Mouse (Mus musculus): ENCODE data around the gene Pom121l2. TPM values are rescaled to one million over a fixed set of nuclear protein-coding genes. Genes with fewer than 3 reads are reported as not detected.

Gene Pom121l2
- polyA plus RNA-seq, 1 experiment from 2014 or later: not detected

GRCm38 (mm10) chr13:22006334-22007120 lies 25.5 kb downstream of the Pom121l2 start:
- WGBS: under 1% methylated on average over 38 of the region's 38 CpGs
- H3K9me3 ChIP-seq (ENCODE audit: control insufficient read depth, low read length): no peaks in the 10 kb centered on the region
- H3K27me3 ChIP-seq (replicated peaks; ENCODE audit: control insufficient read depth, insufficient read depth, low read length): peaks cover 88% of the 10 kb centered on the region
- peak overlapping the region; percentile 98 for H3K4me2 ChIP-seq
- H3K27ac ChIP-seq (ENCODE audit: low read depth, low read length): no peak overlapping the region
- H3K4me3 ChIP-seq (ENCODE audit: low read depth, low read length): peak overlapping the region; percentile 67
- DNase-seq (ENCODE audit: low spot score) (peak; percentile 55), ATAC-seq (replicated peaks; ENCODE audit: low FRiP score) (peak; percentile 84)
- H3K36me3 ChIP-seq (ENCODE audit: control insufficient read depth, insufficient read depth, low read length): no peaks in the 10 kb centered on the region
- peaks cover 10% of the 10 kb centered on the region; the same call in 1 of the 2 replicates for H3K4me1 ChIP-seq (replicated peaks; ENCODE audit: control insufficient read depth, insufficient read depth, low read length)
- peak overlapping the region; percentile 44; the same call in 1 of the 2 replicates for H3K9ac ChIP-seq (ENCODE audit: low read depth, low read length)

- Histone ChIP-seq H3K4me2 (peak overlapping the region; percentile 98), H3K36me3 (ENCODE audit: control insufficient read depth, insufficient read depth, low read length) (no peaks in the 10 kb centered on the region), H3K4me1 (replicated peaks; ENCODE audit: control insufficient read depth, insufficient read depth, low read length) (peaks cover 10% of the 10 kb centered on the region; the same call in 1 of the 2 replicates), H3K4me3 (ENCODE audit: low read depth, low read length) (peak overlapping the region; percentile 67), H3K27me3 (replicated peaks; ENCODE audit: control insufficient read depth, insufficient read depth, low read length) (peaks cover 92% of the 10 kb centered on the region), H3K27ac (ENCODE audit: low read depth, low read length) (no peak overlapping the region), H3K9me3 (ENCODE audit: control insufficient read depth, low read length) (no peaks in the 10 kb centered on the region), H3K9ac (ENCODE audit: low read depth, low read length) (no peak overlapping the region)
- ATAC-seq (replicated peaks; ENCODE audit: low FRiP score) (no peak), DNase-seq (ENCODE audit: low spot score) (no peak)
- 5% methylated on average over 18 of the region's 18 CpGs for WGBS
Observed at GRCm38 (mm10) chr13:22007121-22007510, 26.1 kb downstream of the Pom121l2 start.

GRCm38 (mm10) chr13:22007872-22008271 lies 26.9 kb downstream of the Pom121l2 start:
- no peaks in the 10 kb centered on the region for H3K36me3 ChIP-seq (ENCODE audit: control insufficient read depth, insufficient read depth, low read length)
- no peak overlapping the region for H3K4me2 ChIP-seq
- H3K9ac ChIP-seq (ENCODE audit: low read depth, low read length): no peak overlapping the region
- DNase-seq (ENCODE audit: low spot score) (no peak), ATAC-seq (replicated peaks; ENCODE audit: low FRiP score) (no peak)
- H3K27me3 ChIP-seq (replicated peaks; ENCODE audit: control insufficient read depth, insufficient read depth, low read length): peaks cover 93% of the 10 kb centered on the region
- 56% methylated on average over 7 of the region's 7 CpGs for WGBS
- no peak overlapping the region for H3K27ac ChIP-seq (ENCODE audit: low read depth, low read length)
- no peak overlapping the region for H3K4me3 ChIP-seq (ENCODE audit: low read depth, low read length)
- no peaks in the 10 kb centered on the region for H3K9me3 ChIP-seq (ENCODE audit: control insufficient read depth, low read length)
- peaks cover 10% of the 10 kb centered on the region; the same call in 1 of the 2 replicates for H3K4me1 ChIP-seq (replicated peaks; ENCODE audit: control insufficient read depth, insufficient read depth, low read length)

- Histone ChIP-seq H3K4me2 (no peak overlapping the region), H3K9me3 (ENCODE audit: control insufficient read depth, low read length) (no peaks in the 10 kb centered on the region), H3K4me1 (replicated peaks; ENCODE audit: control insufficient read depth, insufficient read depth, low read length) (peaks cover 12% of the 10 kb centered on the region; the same call in 1 of the 2 replicates), H3K27ac (ENCODE audit: low read depth, low read length) (no peak overlapping the region), H3K9ac (ENCODE audit: low read depth, low read length) (no peak overlapping the region), H3K4me3 (ENCODE audit: low read depth, low read length) (no peak overlapping the region), H3K36me3 (ENCODE audit: control insufficient read depth, insufficient read depth, low read length) (no peaks in the 10 kb centered on the region), H3K27me3 (replicated peaks; ENCODE audit: control insufficient read depth, insufficient read depth, low read length) (peaks cover 91% of the 10 kb centered on the region)
- DNase-seq (ENCODE audit: low spot score) (no peak), ATAC-seq (replicated peaks; ENCODE audit: low FRiP score) (no peak)
- 85% methylated on average over 3 of the region's 3 CpGs for WGBS
Observed at GRCm38 (mm10) chr13:22008707-22009106, 27.7 kb downstream of the Pom121l2 start.

GRCm38 (mm10) chr13:22009642-22010041 lies 28.6 kb downstream of the Pom121l2 start, which contains the start of gene Prss16:
Gene Prss16, minus strand, starts transcription at chr13:22009742.
- Histone ChIP-seq H3K9ac (ENCODE audit: low read depth, low read length) (no peak within 1 kb of the TSS), H3K4me2 (no peak within 1 kb of the TSS), H3K27me3 (replicated peaks; ENCODE audit: control insufficient read depth, insufficient read depth, low read length) (peaks cover 90% of the 10 kb centered on the region), H3K4me3 (ENCODE audit: low read depth, low read length) (no peak within 1 kb of the TSS), H3K4me1 (replicated peaks; ENCODE audit: control insufficient read depth, insufficient read depth, low read length) (peaks cover 16% of the 10 kb centered on the region; the same call in 1 of the 2 replicates), H3K27ac (ENCODE audit: low read depth, low read length) (no peak within 1 kb of the TSS), H3K36me3 (ENCODE audit: control insufficient read depth, insufficient read depth, low read length) (no peaks in the 10 kb centered on the region), H3K9me3 (ENCODE audit: control insufficient read depth, low read length) (no peaks in the 10 kb centered on the region)
- 26% methylated on average over 6 of the region's 7 CpGs for WGBS
- ATAC-seq (replicated peaks; ENCODE audit: low FRiP score): no peak
- no peak for DNase-seq (ENCODE audit: low spot score)

- peak; percentile 32 for DNase-seq (ENCODE audit: low spot score)
- no peak for ATAC-seq (replicated peaks; ENCODE audit: low FRiP score)
- peaks cover 51% of the 10 kb centered on the region for H3K27me3 ChIP-seq (replicated peaks; ENCODE audit: control insufficient read depth, insufficient read depth, low read length)
- no peaks in the 10 kb centered on the region for H3K9me3 ChIP-seq (ENCODE audit: control insufficient read depth, low read length)
- H3K9ac ChIP-seq (ENCODE audit: low read depth, low read length): no peak overlapping the region
- H3K4me1 ChIP-seq (replicated peaks; ENCODE audit: control insufficient read depth, insufficient read depth, low read length): peaks cover 10% of the 10 kb centered on the region; the same call in 1 of the 2 replicates
- no peak overlapping the region for H3K27ac ChIP-seq (ENCODE audit: low read depth, low read length)
- no peaks in the 10 kb centered on the region for H3K36me3 ChIP-seq (ENCODE audit: control insufficient read depth, insufficient read depth, low read length)
- 20% methylated on average over 13 of the region's 13 CpGs for WGBS
- peak overlapping the region; percentile 29 for H3K4me3 ChIP-seq (ENCODE audit: low read depth, low read length)
- H3K4me2 ChIP-seq: peak overlapping the region; percentile 68
Observed at GRCm38 (mm10) chr13:22013716-22014115, 32.7 kb downstream of the Pom121l2 start.

- no peak overlapping the region for H3K27ac ChIP-seq (ENCODE audit: low read depth, low read length)
- WGBS: 3% methylated on average over 17 of the region's 17 CpGs
- H3K4me2 ChIP-seq: peak overlapping the region; percentile 68
- ATAC-seq (replicated peaks; ENCODE audit: low FRiP score) (no peak), DNase-seq (ENCODE audit: low spot score) (peak; percentile 60)
- no peaks in the 10 kb centered on the region for H3K9me3 ChIP-seq (ENCODE audit: control insufficient read depth, low read length)
- peak overlapping the region; percentile 29 for H3K4me3 ChIP-seq (ENCODE audit: low read depth, low read length)
- peaks cover 44% of the 10 kb centered on the region for H3K27me3 ChIP-seq (replicated peaks; ENCODE audit: control insufficient read depth, insufficient read depth, low read length)
- no peak overlapping the region for H3K9ac ChIP-seq (ENCODE audit: low read depth, low read length)
- H3K4me1 ChIP-seq (replicated peaks; ENCODE audit: control insufficient read depth, insufficient read depth, low read length): peaks cover 10% of the 10 kb centered on the region; the same call in 1 of the 2 replicates
- no peaks in the 10 kb centered on the region for H3K36me3 ChIP-seq (ENCODE audit: control insufficient read depth, insufficient read depth, low read length)
Observed at GRCm38 (mm10) chr13:22014411-22014845, 33.4 kb downstream of the Pom121l2 start.

- Histone ChIP-seq H3K9me3 (ENCODE audit: control insufficient read depth, low read length) (no peaks in the 10 kb centered on the region), H3K9ac (ENCODE audit: low read depth, low read length) (no peak overlapping the region), H3K4me3 (ENCODE audit: low read depth, low read length) (peak overlapping the region; percentile 29), H3K27me3 (replicated peaks; ENCODE audit: control insufficient read depth, insufficient read depth, low read length) (peaks cover 31% of the 10 kb centered on the region), H3K36me3 (ENCODE audit: control insufficient read depth, insufficient read depth, low read length) (no peaks in the 10 kb centered on the region), H3K27ac (ENCODE audit: low read depth, low read length) (no peak overlapping the region), H3K4me1 (replicated peaks; ENCODE audit: control insufficient read depth, insufficient read depth, low read length) (peaks cover 10% of the 10 kb centered on the region; the same call in 1 of the 2 replicates), H3K4me2 (peak overlapping the region; percentile 68)
- ATAC-seq (replicated peaks; ENCODE audit: low FRiP score): peak; percentile 86
- peak; percentile 91 for DNase-seq (ENCODE audit: low spot score)
- 14% methylated on average over 27 of the region's 27 CpGs for WGBS
Observed at GRCm38 (mm10) chr13:22015479-22016450, 34.8 kb downstream of the Pom121l2 start.
